Mouse (Mus musculus): Measurements from ENCODE around the gene Akt3. TPM values are rescaled to one million over a fixed set of nuclear protein-coding genes. Genes with fewer than 3 reads are reported as not detected.

Gene Akt3
- polyA plus RNA-seq, 1 experiment from 2014 or later, result 13.5 TPM

DNA sequence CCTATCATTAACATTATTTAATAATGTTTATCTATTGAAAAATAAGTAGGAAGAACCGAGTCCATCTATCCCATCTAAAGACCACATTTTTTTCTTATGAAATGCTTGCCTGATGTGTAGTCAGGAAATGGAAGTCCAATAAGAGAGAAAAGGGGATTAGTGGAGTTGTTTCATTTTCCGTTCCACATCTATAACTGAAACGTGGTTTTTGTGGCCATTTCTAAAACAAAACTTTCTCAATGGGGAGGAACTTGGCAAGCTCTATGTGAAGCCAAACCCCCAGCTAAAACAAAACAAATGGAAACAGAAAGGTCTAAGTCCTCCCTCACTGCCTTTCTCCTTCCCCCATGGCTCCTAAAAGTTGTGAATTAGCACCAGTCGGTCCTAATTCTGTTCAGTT is 2.8 kb upstream of the Akt3 start:
- Histone ChIP-seq H3K4me1 (ENCODE audit: control insufficient read depth, insufficient read depth, low read length) (no peaks in the 10 kb centered on the region; the same call in 1 of the 2 replicates), H3K9me3 (replicated peaks; ENCODE audit: control insufficient read depth, low read length) (no peaks in the 10 kb centered on the region), H3K27ac (replicated peaks; ENCODE audit: low read depth, low read length) (no peak overlapping the region), H3K4me2 (ENCODE audit: low read depth, low read length) (no peak overlapping the region), H3K27me3 (ENCODE audit: control insufficient read depth, insufficient read depth, low read length) (no peaks in the 10 kb centered on the region), H3K4me3 (ENCODE audit: low read depth, low read length) (no peak overlapping the region), H3K9ac (replicated peaks; ENCODE audit: low read length) (no peak overlapping the region), H3K36me3 (replicated peaks; ENCODE audit: control insufficient read depth, insufficient read depth, low read depth, low read length) (no peaks in the 10 kb centered on the region)
- DNase-seq (ENCODE audit: low spot score) (no peak), ATAC-seq (replicated peaks; ENCODE audit: insufficient number of reproducible peaks, low FRiP score, low TSS enrichment, low read depth) (no peak)
- WGBS, result 65% methylated on average over 4 of the region's 4 CpGs

DNA sequence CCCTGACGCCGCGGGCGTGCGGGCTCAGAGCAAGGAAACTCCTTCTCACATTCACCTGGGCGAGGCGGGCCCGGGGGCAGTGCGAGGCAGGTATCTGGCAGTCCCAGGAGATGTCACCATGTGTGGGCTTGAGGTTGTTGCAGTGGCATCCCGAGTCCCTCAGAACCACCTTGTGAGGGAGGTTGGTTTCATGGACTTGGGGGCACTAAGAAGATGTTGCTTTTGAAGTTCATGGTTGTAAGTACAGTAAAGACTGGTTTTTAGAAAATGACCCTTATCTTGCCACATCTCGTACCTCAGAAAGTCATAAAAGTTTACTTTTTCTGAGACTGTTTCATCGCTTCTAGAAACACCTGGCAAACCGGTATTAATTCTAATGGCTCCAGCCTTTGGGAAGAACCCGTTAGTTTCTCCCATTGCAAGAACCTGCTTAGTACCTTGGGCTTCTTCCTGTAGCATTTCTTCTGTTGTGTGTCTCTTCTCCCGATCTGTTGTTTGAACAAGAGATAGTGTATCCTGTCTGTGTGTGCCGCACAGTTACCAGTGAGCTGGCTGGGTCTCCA is 1.1 kb upstream of the Akt3 start:
- WGBS, result 25% methylated on average over 16 of the region's 16 CpGs
- Histone ChIP-seq H3K9ac (replicated peaks; ENCODE audit: low read length) (peak overlapping the region; percentile 91), H3K27me3 (ENCODE audit: control insufficient read depth, insufficient read depth, low read length) (no peaks in the 10 kb centered on the region), H3K4me3 (ENCODE audit: low read depth, low read length) (peak overlapping the region; percentile 91), H3K4me1 (ENCODE audit: control insufficient read depth, insufficient read depth, low read length) (no peaks in the 10 kb centered on the region; the same call in 1 of the 2 replicates), H3K9me3 (replicated peaks; ENCODE audit: control insufficient read depth, low read length) (no peaks in the 10 kb centered on the region), H3K27ac (replicated peaks; ENCODE audit: low read depth, low read length) (peak overlapping the region; percentile 98), H3K4me2 (ENCODE audit: low read depth, low read length) (peak overlapping the region; percentile 67), H3K36me3 (replicated peaks; ENCODE audit: control insufficient read depth, insufficient read depth, low read depth, low read length) (no peaks in the 10 kb centered on the region)
- no peak for DNase-seq (ENCODE audit: low spot score)
- no peak for ATAC-seq (replicated peaks; ENCODE audit: insufficient number of reproducible peaks, low FRiP score, low TSS enrichment, low read depth)

DNA sequence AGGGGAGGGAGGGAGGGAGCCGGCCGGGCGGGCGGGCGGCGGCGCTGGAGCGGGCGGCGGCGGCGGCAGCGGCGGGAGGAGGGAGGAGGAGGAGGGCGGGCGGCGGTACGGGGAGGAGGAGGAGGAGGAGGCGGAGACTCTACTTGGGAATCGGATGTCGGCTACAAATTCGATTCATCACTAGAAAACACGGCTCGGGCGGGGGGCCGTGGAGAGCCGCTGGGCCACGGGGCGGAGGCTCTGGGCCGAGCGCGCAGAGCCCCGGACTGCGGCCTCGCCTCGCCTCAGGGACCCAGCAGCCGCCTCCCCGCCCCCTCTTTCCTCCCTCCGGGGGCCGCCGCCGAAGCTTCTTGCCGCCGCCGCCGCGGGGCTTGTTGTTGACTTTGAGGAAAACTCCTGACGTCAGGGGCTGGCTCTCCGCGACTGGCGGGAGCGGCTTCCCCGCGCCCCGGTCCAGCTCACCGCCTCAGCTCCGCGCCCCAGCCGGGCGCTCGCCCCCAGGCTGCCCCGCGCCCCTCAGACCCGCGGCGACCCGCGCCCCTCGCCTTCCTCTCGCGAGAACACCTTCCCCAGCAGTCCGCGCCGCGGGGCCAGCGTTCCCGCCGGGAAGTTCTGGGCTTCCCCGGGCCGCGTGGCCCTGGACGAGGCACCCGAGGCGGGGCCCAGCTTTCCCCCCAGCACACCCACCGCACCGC is 487 bp upstream of the Akt3 start:
- peak overlapping the region; percentile 98 for H3K27ac ChIP-seq (replicated peaks; ENCODE audit: low read depth, low read length)
- WGBS, result under 1% methylated on average over 32 of the region's 86 CpGs
- H3K4me1 ChIP-seq (ENCODE audit: control insufficient read depth, insufficient read depth, low read length), result no peaks in the 10 kb centered on the region; the same call in 1 of the 2 replicates
- DNase-seq (ENCODE audit: low spot score) (peak; percentile 91), ATAC-seq (replicated peaks; ENCODE audit: insufficient number of reproducible peaks, low FRiP score, low TSS enrichment, low read depth) (peak; percentile 92)
- H3K9me3 ChIP-seq (replicated peaks; ENCODE audit: control insufficient read depth, low read length), result no peaks in the 10 kb centered on the region
- H3K9ac ChIP-seq (replicated peaks; ENCODE audit: low read length), result peak overlapping the region; percentile 91
- no peaks in the 10 kb centered on the region for H3K36me3 ChIP-seq (replicated peaks; ENCODE audit: control insufficient read depth, insufficient read depth, low read depth, low read length)
- peak overlapping the region; percentile 67 for H3K4me2 ChIP-seq (ENCODE audit: low read depth, low read length)
- no peaks in the 10 kb centered on the region for H3K27me3 ChIP-seq (ENCODE audit: control insufficient read depth, insufficient read depth, low read length)
- H3K4me3 ChIP-seq (ENCODE audit: low read depth, low read length), result peak overlapping the region; percentile 91

DNA sequence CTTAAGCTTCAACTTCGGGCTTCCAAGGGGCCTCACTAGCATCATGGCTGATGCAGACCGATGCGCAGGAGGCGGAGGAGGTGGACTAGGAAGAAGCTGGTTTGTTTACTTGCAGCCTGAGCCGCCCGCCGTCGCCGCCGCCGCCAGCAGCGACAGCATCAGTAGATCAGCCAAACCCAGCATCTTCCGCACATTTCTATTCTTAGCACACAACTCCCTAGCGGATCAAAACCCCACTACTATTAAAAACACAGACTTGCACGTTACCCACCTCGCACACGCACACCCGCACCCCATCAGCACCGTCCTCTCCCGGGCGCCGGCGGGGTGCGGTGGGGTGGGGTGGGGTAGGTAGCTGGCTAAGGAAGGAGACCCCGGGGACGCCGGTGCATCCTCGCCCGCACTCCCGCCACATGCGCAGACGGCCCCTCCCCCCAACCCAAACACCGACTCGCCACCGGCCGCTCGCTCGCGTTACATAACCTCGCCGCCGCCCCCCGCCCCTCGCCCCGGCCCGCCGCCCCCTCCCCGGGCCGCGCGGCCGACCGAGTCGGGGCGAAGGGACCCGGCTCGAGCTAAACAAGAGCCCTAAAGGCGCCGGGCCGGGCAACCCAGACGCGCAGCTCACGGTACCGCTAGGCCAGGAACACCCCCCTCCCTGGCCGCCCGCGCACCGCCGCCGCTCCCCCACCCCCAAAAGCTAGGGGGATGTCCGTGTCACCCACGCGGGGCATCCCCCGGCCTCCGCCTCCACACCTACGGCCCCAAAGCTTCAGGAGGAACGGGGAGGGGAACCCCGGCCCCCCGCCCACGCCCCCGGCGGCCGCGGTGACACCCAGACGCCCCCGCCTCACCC is 597 bp downstream of the Akt3 start:
- Histone ChIP-seq H3K4me1 (ENCODE audit: control insufficient read depth, insufficient read depth, low read length) (no peaks in the 10 kb centered on the region; the same call in 1 of the 2 replicates), H3K27ac (replicated peaks; ENCODE audit: low read depth, low read length) (peak overlapping the region; percentile 98), H3K9me3 (replicated peaks; ENCODE audit: control insufficient read depth, low read length) (no peaks in the 10 kb centered on the region), H3K4me3 (ENCODE audit: low read depth, low read length) (peak overlapping the region; percentile 91), H3K27me3 (ENCODE audit: control insufficient read depth, insufficient read depth, low read length) (no peaks in the 10 kb centered on the region), H3K4me2 (ENCODE audit: low read depth, low read length) (peak overlapping the region; percentile 67), H3K9ac (replicated peaks; ENCODE audit: low read length) (peak overlapping the region; percentile 91), H3K36me3 (replicated peaks; ENCODE audit: control insufficient read depth, insufficient read depth, low read depth, low read length) (no peaks in the 10 kb centered on the region)
- DNase-seq (ENCODE audit: low spot score) (peak; percentile 71), ATAC-seq (replicated peaks; ENCODE audit: insufficient number of reproducible peaks, low FRiP score, low TSS enrichment, low read depth) (peak; percentile 77)
- WGBS, result 1% methylated on average over 60 of the region's 86 CpGs

DNA sequence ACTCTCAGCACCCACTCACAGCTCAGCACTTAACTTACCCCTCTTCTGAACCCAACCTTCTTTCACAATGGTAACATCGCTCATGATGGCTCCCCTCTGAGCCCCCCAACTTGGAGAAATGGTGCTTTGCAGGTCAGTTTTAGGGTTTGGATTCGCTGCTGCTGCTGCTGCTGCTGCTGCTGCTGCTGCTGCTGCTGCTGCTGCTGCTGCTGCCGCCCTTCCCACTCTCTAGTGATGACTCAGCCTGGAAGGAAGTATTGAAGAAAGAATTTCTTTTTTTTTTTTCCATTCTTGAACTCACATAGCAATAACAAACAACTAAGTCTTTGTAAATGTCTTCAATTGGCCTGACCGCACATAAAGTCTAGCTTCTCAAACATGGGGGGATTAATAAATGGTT is 9.4 kb downstream of the Akt3 start:
- H3K27me3 ChIP-seq (ENCODE audit: control insufficient read depth, insufficient read depth, low read length), result no peaks in the 10 kb centered on the region
- no peak overlapping the region for H3K4me3 ChIP-seq (ENCODE audit: low read depth, low read length)
- no peaks in the 10 kb centered on the region for H3K4me1 ChIP-seq (ENCODE audit: control insufficient read depth, insufficient read depth, low read length)
- no peak overlapping the region for H3K4me2 ChIP-seq (ENCODE audit: low read depth, low read length)
- DNase-seq (ENCODE audit: low spot score) (no peak), ATAC-seq (replicated peaks; ENCODE audit: insufficient number of reproducible peaks, low FRiP score, low TSS enrichment, low read depth) (no peak)
- 65% methylated on average over 4 of the region's 4 CpGs for WGBS
- no peaks in the 10 kb centered on the region for H3K9me3 ChIP-seq (replicated peaks; ENCODE audit: control insufficient read depth, low read length)
- H3K9ac ChIP-seq (replicated peaks; ENCODE audit: low read length), result no peak overlapping the region
- no peaks in the 10 kb centered on the region for H3K36me3 ChIP-seq (replicated peaks; ENCODE audit: control insufficient read depth, insufficient read depth, low read depth, low read length)
- H3K27ac ChIP-seq (replicated peaks; ENCODE audit: low read depth, low read length), result no peak overlapping the region

DNA sequence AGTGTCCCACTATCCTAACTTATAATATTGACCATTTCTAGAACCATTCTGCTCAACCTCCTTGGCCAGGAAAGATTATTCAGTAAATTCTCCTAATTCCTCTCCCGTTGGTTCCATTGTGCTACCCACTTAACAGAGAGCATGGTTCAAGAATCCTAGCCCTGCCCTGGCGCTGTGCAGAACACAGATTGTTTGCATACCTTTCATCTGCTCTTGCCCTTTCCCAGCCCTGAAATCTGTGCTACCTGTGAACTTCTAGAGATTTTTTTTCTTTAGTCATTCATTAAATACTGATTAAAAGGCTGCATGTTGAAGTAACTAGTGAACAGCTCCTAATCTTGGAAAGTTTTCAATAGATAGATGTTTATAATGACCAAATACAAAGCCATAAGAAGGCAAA is 19.6 kb downstream of the Akt3 start:
- no peak for ATAC-seq (replicated peaks; ENCODE audit: insufficient number of reproducible peaks, low FRiP score, low TSS enrichment, low read depth)
- WGBS, result 82% methylated on average over 2 of the region's 2 CpGs

DNA sequence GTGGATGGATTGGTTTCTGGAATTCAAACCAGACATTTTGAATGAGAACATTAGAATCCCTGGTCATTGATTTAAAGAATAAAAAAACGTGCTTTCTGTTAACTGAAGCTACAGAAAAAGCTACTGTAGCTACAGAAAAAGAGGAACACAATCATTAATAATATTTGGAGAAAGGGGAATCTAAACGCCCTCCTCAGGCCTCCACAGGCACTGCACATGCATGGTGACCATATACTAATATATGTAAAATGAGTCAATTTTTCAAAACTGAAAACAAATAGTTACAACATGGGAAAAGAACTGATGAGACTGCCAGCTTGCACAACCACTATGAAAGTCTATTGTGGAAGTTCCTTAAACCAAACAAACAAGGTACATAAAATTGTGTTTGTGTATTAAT is 21.3 kb downstream of the Akt3 start:
- no peaks in the 10 kb centered on the region for H3K36me3 ChIP-seq (replicated peaks; ENCODE audit: control insufficient read depth, insufficient read depth, low read depth, low read length)
- DNase-seq (ENCODE audit: low spot score), result no peak
- 66% methylated on average over 2 of the region's 2 CpGs for WGBS

More for the DNA sequence above, 19.6 kb downstream of the Akt3 start:
- Histone ChIP-seq H3K27ac (replicated peaks; ENCODE audit: low read depth, low read length) (no peak overlapping the region), H3K27me3 (ENCODE audit: control insufficient read depth, insufficient read depth, low read length) (no peaks in the 10 kb centered on the region), H3K36me3 (replicated peaks; ENCODE audit: control insufficient read depth, insufficient read depth, low read depth, low read length) (no peaks in the 10 kb centered on the region), H3K4me2 (ENCODE audit: low read depth, low read length) (no peak overlapping the region), H3K9ac (replicated peaks; ENCODE audit: low read length) (no peak overlapping the region), H3K9me3 (replicated peaks; ENCODE audit: control insufficient read depth, low read length) (no peaks in the 10 kb centered on the region), H3K4me3 (ENCODE audit: low read depth, low read length) (no peak overlapping the region), H3K4me1 (ENCODE audit: control insufficient read depth, insufficient read depth, low read length) (no peaks in the 10 kb centered on the region)
- DNase-seq (ENCODE audit: low spot score), result no peak

DNA sequence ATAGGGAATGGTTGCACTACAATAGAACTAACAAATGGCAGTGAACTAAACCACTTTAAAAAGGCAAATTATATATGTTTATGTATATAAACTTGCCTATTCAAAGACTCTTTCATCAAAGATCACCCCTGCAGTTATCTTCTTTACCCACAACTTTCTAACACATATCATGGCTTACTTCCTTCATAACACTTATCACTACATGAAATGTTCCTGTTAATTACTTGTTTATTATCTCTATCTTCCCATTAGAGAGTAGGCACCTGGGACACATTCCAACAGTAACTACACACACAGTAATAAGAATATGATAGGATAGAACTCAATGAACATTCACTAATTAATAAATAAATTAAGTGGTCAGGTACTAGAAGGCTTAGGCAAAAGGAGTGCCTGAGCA is 21.8 kb downstream of the Akt3 start:
- ATAC-seq (replicated peaks; ENCODE audit: insufficient number of reproducible peaks, low FRiP score, low TSS enrichment, low read depth) (no peak), DNase-seq (ENCODE audit: low spot score) (no peak)
- no peaks in the 10 kb centered on the region for H3K4me1 ChIP-seq (ENCODE audit: control insufficient read depth, insufficient read depth, low read length)
- no peaks in the 10 kb centered on the region for H3K9me3 ChIP-seq (replicated peaks; ENCODE audit: control insufficient read depth, low read length)
- no peaks in the 10 kb centered on the region for H3K27me3 ChIP-seq (ENCODE audit: control insufficient read depth, insufficient read depth, low read length)
- H3K36me3 ChIP-seq (replicated peaks; ENCODE audit: control insufficient read depth, insufficient read depth, low read depth, low read length), result no peaks in the 10 kb centered on the region
- no peak overlapping the region for H3K27ac ChIP-seq (replicated peaks; ENCODE audit: low read depth, low read length)
- no peak overlapping the region for H3K9ac ChIP-seq (replicated peaks; ENCODE audit: low read length)
- H3K4me3 ChIP-seq (ENCODE audit: low read depth, low read length), result no peak overlapping the region
- no peak overlapping the region for H3K4me2 ChIP-seq (ENCODE audit: low read depth, low read length)

More for the DNA sequence above, 21.3 kb downstream of the Akt3 start:
- Histone ChIP-seq H3K9ac (replicated peaks; ENCODE audit: low read length) (no peak overlapping the region), H3K4me1 (ENCODE audit: control insufficient read depth, insufficient read depth, low read length) (no peaks in the 10 kb centered on the region), H3K4me3 (ENCODE audit: low read depth, low read length) (no peak overlapping the region), H3K9me3 (replicated peaks; ENCODE audit: control insufficient read depth, low read length) (no peaks in the 10 kb centered on the region), H3K4me2 (ENCODE audit: low read depth, low read length) (no peak overlapping the region), H3K27ac (replicated peaks; ENCODE audit: low read depth, low read length) (no peak overlapping the region), H3K27me3 (ENCODE audit: control insufficient read depth, insufficient read depth, low read length) (no peaks in the 10 kb centered on the region)
- no peak for ATAC-seq (replicated peaks; ENCODE audit: insufficient number of reproducible peaks, low FRiP score, low TSS enrichment, low read depth)

Data from embryonic facial prominence, embryonic 11.5 days (tissue).